Mouse (Mus musculus) lung, adult 2 months (tissue): Measurements from ENCODE around the gene Slc10a7.

ENCODE experiments used
- CTCF ChIP-seq: fragments of 200-500 bp; IDR thresholded peaks from 2 replicates; pipeline ENCODE4 v1.5.1; 2011; ENCODE audit warnings: mild to moderate bottlenecking, low read length, control low read depth; ENCODE audit not compliant: insufficient read depth
- POLR2A ChIP-seq: fragments of 200-500 bp; IDR thresholded peaks from 2 replicates; pipeline ENCODE4 v1.6.1; 2011; ENCODE audit warnings: low read depth, mild to moderate bottlenecking, control low read depth, low read length, borderline replicate concordance; ENCODE audit errors: extremely low read depth

DNA sequence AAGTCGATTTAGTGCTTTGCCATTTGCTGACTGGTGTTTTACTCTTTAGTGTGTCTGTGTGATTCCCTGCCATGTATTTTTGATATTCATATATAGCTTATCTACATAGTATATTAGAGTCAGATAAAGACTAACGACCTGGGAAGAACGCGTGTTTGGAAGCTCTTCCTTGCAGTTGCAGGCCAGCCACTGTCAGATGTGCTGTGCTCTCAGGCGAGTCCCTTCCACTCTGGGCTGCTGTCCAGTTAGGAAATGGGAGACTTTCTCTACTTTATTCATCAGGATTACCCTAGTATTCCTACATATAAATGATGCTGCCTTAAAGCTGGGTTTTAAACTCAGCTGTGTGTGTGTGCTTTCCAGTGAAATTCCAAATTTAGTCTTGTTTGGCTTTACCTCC lies 55.1 kb downstream of the Slc10a7 start:
- TF ChIP-seq CTCF: no peak
- TF ChIP-seq POLR2A: no peak
